Mouse (Mus musculus) CD4-positive helper T cell, adult 2 months (primary cell): ENCODE measurements around the gene Defb22.

ENCODE experiments used
- DNase-seq: peaks from one replicate; pipeline ENCODE4 v3.0.0-alpha.2; 2012; ENCODE audit warnings: low read depth, missing footprints, low spot score

Defb22 gene

DNA sequence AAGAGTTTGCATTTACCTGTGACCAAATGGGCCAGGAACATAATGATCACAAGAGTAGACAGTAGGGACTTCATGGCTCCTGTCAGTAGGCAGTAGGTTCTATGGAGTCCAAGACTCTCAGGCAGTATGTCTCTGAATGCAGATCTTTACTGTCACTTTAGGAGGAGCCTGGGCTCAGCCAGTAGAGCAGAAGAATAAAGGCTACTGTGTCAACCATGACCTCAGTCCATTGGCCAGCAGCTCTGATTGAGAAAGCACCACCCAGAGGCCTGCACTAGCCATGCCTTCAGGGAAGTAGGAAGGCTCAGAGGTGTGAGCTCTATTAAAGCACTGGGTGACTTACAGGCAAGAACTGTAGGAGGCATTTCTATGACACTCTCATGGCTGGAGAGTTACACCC is at the start of gene Defb22:
Defb22 (minus strand) TSS at position 101 of the 400 bp plus-strand sequence.
- no peak for DNase-seq

DNA sequence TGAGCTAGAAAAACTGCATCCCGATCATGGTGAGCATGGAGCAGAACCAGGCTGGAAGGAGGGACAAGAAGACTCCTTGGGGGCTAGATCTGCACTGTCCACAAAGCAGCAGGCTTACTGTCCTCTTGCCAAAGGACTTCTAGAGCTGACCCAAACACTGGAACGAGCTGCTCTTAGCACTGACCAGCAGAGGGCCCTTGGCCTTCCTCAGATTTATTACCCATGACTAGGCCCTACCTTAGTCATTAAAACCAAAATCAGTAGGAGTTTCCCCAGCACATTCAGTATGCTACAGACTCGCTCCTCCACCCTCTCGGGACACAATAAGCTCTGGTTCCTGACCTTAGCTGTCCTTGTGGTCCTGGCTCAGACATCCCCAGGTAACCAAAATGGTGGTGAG is 28.0 kb upstream of the Defb22 start, which contains the start of gene Defb28:
Defb28 (plus strand) TSS at position 275 of the 400 bp plus-strand sequence.
- no peak for DNase-seq

DNA sequence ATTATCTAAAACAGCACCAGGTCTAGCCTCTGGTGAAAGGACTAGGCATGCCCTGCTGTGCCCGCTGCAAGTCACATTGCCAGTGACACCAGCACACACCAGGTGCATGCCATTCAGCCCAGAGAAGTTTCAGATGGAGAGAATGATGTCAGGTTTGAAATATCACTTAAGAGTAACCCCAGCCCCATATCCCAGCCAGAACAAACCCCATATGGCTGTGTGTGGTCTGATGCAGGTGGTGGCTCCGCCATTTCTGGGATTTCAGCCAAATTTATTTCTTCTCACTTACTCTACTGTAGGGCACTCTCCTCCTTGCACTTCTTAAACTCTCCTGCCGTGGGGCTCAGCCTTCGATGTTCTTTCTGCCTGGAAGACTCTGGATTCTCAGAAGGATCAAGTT is 26.1 kb upstream of the Defb22 start:
- no peak for DNase-seq

DNA sequence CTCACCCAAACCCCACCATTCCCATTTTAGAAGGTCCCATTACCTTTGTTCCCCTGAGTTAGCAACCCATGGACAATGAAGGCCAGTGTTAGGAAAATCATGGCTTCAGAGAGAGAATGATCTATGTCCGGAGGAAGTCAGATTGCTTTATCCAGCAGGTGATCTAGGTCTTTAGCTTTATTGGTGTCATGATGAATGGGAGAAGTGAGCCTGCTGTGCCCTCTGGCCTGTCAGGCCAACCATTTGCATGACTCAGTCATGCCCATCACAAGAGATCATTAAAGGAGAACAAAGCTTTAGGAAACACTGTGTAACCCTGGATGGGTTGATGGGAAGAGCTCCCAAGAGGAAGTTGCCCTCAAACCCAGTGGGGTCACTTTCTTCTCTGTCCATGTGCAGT is 21.7 kb upstream of the Defb22 start, which contains the start of gene Defb26:
Defb26 (minus strand) TSS at position 101 of the 400 bp plus-strand sequence.
- no peak for DNase-seq

DNA sequence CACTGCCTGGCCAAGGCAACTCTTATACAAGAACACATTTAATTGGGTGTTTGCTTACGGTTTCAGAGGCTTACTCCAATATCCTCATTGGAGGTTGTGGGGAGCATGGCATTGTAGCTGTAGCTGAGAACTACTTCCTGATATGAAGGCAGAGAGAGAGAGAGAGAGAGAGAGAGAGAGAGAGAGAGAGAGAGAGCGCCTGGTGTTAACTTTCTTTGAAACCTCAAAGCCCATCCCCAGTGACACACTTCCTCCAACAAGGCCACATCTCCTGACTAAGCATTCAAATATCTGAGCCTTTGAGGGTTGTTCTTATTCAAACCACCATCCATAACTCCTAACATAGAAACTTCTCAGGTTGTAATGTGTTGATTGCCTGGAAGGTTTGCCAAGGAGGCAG is 14.0 kb upstream of the Defb22 start:
- no peak for DNase-seq

DNA sequence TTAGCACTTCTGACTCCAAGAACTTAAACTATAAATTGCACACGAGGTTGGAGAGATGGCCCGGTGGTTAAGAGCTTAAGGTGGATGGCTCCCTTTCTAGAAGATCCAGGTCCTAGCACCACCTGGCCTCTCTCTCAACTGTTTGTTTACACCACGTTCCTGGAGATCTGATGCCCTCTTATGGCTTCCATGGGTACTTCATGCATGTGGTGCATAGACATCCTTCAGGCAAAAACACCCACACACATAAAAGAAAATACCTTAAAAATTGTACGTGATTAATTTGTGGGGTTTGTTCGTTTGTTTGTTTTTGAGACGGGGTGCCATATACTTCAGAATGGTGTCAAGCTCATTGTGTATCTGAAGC is 10.9 kb upstream of the Defb22 start:
- DNase-seq, result no peak

- DNase-seq, result no peak
These were observed 10.4 kb upstream of the Defb22 start for GRCm38 (mm10) chr2:152500204-152500862.

DNA sequence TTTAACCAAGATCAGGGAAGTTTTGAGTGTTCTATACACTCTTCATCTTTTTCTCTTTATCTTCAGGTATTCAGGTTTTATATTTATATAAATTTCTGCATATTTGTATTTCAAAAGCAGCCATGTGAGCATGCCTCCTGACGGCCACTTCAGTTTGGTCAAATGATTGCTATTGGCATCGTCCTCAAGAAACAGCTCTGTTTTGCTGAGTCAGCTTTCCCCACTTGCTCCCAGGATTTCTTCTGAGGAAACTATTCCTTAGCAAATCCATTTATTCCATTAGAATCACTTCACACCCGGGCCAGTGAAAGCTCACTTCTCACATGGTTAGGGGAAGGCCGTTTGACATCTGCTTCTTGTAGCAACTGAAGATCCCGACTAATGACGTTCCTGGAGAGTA is 8.1 kb upstream of the Defb22 start:
- DNase-seq, result no peak

DNA sequence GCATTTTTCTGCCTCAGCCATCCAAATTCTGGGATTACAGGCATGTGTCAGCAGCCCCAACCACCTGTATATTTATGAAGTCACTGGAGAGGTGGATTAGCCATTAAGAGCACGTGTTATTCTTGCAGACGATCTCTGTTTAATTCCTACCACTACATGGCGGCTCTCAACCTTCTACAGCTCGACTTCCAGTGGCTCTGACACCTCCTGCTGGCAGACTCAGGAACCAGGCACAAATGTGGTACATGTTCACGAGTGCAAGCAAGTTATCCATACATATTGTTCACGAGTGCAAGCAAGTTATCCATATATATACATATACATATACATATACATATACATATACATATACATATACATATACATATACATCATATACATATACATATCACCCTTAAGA is 3.2 kb upstream of the Defb22 start:
- DNase-seq, result no peak

GRCm38 (mm10) chr2:152487024-152487423 is 2.9 kb downstream of the Defb22 start:
- no peak for DNase-seq

DNA sequence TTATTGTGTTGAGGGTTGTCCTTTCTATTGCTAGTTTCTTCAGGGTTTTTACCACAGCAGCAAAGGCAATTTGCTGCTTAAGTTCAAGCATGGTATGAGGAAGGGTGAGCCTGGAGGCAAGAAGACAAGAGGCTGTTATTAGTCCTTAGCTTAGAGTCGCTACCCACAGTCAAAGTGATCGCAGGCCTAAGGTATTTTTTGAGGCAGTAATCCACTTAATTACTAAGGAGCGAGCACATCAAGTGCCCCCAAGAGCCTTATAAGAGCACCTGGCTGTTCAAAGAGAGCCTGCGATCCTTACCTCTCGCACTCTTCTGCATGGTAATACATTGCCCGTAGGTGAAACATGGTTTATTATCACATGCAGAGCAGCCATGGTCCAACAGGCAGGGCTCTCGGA is 8.2 kb downstream of the Defb22 start:
- DNase-seq, result no peak

- DNase-seq, result peak; percentile 10
These were observed 9.1 kb downstream of the Defb22 start for GRCm38 (mm10) chr2:152480881-152481280.

GRCm38 (mm10) chr2:152476763-152477162 is 13.2 kb downstream of the Defb22 start, which contains the start of gene Defb20:
Defb20 (plus strand) TSS chr2:152477063.
- DNase-seq, result no peak

GRCm38 (mm10) chr2:152472434-152472833 is 17.5 kb downstream of the Defb22 start:
- DNase-seq, result no peak

GRCm38 (mm10) chr2:152470973-152471372 is 19.0 kb downstream of the Defb22 start:
- peak; percentile 21 for DNase-seq

- no peak for DNase-seq
These were observed 25.3 kb downstream of the Defb22 start, which contains the start of gene Defb23 for GRCm38 (mm10) chr2:152464570-152465150. Defb23 (minus strand) TSS chr2:152464620.

DNA sequence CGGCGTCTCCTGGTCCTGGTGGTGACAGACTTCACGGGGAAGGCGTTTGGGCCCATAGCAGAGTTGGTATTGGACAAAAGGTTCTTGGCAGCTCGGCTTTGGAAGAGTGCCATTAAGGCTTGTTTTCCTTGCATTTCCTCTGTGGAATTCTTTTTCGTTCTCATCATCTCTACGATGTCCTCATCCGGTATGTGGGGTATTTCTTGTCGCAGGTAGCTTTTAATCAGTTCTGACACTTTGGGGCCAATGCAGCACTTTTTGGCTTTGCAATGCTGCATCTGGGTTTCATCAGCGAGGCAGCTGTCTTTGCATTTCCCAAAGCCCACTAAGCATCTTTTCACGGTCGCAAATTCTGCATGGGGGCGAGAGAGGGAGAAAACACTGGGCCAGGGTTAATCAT is 30.7 kb downstream of the Defb22 start:
- DNase-seq, result no peak

DNA sequence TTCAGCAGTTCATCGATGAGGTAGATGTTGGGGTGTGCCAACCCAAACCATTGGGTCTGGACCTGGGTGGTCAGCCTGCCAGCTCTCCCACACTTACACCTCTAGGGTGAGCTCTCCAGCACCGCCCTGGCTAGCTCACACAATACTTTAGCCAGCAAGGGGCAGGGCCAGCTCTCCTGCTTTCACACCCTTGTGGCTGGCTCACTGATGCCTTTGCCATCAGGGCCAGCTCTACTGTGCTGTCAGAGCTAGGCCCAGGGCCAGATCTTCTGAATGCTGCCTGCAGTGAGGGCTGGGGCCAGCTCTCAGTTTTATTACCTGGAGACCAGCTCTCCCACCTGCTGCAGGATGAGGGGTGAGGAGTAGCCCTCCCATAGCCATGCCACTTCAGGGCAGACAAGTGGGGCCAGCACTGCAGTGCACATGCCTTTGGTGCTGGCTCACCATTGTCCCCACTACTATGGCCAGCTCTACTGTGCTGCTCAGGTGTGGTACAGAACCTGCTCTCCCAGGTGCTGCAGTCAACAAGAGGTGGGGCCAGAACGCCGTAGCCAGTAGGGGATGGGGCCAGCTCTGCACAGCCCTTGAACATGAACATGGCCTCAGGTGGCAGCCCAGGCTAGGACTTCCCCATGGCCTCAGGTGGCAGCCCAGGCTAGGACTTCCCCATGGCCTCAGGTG is 37.7 kb downstream of the Defb22 start:
- no peak for DNase-seq

DNA sequence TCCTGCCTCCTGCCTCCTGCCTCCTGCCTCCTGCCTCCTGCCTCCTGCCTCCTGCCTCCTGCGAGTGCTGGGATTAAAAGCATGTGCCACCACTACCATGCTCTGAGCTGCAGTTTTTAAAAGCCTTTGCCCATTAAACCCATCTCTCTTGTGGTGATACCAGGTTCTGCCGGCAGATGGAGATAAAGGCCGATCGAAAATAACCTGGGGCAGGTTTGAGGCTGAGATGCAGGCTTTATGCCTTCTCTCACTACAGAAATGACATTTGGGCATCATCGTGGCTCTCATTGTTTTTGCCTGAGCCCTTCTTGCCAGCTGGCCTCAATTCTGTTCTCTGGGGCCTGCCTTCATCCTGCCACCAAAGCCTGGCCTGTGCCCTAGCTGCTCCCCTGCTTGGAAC is 39.7 kb downstream of the Defb22 start:
- peak; percentile 13 for DNase-seq

GRCm38 (mm10) chr2:152447461-152447860 is 42.5 kb downstream of the Defb22 start:
- DNase-seq, result no peak

DNA sequence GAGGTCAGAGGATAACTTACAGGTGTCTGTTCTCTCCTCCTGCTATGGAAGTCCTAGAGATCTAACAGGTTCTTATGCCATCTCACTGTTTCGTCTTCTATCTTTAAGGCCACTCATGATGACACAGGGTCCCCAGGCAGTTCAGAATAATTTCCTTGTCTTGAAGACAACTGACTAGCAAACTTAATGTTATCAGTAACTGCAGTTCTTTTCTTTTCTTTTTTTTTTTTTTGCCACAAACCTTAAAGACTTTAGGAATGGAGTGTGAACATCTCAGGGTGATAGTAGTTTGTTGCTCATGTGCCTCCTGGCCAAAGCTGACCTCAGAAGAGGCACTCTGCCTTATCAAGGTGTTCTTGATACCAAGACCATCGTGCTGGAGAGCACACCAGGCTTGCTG is 43.3 kb downstream of the Defb22 start:
- no peak for DNase-seq

- DNase-seq, result no peak
These were observed 46.7 kb downstream of the Defb22 start for GRCm38 (mm10) chr2:152443281-152443680.

GRCm38 (mm10) chr2:152442322-152442721 is 47.6 kb downstream of the Defb22 start:
- DNase-seq, result no peak
